Mouse (Mus musculus) kidney, adult 8-10 months (tissue): ENCODE measurements around the gene Son.

ENCODE experiments used
- DNase-seq, 2 experiments: peaks; one replicate each; pipeline ENCODE4 v3.0.0; 2022

Son gene

GRCm38 (mm10) chr16:91647461-91648219, at the start of gene Son:
Gene Son, plus strand, starts transcription at chr16:91647506.
- DNase-seq = peak; percentile 96 to 97

- DNase-seq = peak; percentile 99
These were observed 49.7 kb upstream of the Son start, which contains the start of gene Tmem50b for GRCm38 (mm10) chr16:91597672-91598010. Gene Tmem50b, minus strand, starts transcription at chr16:91597800.

DNA sequence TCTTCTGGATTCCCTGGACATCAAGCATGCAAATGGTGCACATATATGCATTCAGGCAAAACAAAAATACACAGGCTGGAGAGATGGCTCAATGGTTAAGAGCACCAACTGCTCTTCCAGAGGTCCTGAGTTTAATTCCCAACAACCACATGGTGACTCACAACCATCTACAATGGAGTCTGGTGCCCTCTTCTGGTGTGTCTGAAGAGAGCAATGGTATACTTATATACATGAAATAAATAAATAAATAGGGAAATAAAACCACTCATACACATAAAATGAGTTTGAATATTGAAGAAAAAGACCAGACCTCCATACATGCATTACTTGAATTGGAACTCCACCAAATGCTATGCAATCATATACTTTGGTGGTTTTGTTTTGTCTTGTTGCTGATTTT, 48.1 kb upstream of the Son start:
- no peak for DNase-seq

DNA sequence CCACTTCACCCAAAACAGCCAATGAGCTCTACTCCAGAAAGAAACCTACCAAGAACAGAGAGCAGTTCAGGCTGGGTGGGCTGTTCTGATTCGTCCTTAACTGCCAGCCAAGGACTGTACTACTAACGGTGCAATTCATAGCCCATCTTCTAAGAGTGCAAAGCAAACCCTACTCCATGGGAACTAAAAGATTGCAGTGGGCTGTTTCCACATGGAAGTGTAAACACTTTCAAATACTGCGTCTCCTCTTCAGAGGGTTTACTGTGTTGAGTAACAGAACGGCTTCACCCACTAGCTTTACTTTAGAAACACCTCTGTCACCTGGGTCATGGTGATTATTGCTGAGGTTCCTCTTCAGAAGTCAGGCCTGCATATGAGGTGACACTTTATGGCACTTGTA, 46.2 kb upstream of the Son start:
- DNase-seq = no peak

DNA sequence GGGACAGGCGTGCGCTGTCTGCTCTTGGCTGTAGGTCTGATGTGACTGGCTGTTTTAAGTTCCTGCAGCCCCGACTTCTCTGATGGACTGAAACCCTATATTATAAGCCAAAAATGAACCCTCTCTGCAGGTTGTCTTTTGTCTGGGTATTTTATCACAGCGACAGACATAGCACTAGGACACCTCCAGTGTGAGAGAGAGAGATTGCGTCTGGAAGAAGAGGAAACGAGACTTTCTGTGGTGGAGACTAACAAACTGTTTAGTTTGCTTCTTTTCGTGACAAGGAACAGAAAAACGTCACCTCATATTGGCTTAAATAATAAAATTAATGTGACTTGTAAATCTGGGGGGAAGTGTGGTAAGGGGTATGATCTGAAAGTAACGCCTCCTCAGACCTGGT, 45.6 kb upstream of the Son start:
- no peak for DNase-seq

DNA sequence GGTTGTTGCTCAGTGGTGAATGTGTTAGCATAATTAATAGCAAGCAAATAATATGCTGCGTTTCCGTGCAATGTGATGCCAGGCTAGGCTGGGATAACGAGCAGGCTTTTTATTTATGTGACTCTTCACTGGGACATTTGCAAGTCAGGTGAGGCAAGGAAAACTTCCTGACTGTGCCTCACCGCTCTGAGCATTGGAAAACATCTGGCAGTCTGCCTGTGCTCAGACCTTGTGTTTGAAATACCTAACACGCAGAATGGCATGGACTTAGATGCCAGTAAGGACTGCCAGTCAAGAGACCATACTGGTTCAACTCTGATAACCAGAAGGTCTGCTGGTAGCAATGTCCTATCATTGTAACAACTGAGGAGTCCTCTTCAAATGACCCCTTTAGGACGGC, 42.1 kb upstream of the Son start:
- DNase-seq = peak; percentile 48 to 61

GRCm38 (mm10) chr16:91606958-91607357, 40.3 kb upstream of the Son start:
- DNase-seq = no peak

DNA sequence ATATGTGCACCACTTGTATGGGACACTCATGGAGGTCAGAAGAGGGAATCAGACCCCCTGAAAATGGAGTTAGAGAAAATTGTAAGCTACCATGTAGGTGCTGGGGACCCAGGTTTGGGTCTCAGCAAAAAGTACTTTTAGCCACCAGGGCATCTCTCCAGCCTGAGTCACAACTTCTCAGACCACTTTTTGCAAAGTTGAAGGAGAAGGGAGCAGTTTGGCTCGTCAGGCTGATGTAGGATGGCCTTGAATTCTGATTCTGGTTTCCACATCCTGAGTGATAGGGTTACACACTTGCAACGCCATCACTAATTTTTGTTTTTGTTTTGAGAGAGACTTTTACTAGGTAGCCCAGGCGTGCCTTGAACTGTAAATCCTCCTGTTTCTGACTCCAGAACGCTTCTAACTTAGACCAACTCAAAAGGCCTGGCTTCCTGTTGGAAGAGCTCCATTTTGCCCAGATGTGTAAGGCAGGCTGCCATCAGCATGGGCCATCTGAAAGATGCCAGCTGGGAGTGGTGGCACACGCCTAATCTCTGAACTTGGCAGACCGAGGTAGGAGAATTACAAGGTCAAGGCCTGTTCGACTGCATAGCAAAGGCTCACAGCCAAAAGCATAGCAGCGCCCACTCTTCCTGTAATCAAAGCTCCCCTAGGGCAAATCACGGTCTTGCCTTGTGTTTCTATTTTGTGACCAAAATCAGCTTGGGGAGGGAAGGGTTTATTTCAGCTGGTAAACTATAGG, 37.6 kb upstream of the Son start:
- DNase-seq = peak; percentile 37 to 59

DNA sequence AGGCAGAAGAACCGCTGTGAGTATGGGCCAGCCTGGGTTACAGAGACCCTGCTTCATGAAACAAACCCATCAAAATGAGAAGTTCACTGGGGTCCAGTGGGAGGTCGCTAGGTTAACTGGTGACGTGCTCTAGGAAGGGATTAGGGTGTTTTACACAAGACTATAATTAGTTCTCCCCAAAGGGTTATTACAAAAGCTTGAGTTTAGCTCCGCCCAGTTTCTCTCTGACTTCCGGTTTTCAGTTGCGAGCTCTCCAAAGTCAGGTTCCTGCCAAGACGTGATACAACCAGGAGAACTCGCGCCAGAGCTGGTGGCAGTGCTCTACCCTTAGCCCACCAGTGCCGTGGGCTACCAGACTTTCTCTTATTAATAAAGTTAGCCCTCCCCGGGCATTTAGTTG, 36.1 kb upstream of the Son start:
- DNase-seq = no peak

DNA sequence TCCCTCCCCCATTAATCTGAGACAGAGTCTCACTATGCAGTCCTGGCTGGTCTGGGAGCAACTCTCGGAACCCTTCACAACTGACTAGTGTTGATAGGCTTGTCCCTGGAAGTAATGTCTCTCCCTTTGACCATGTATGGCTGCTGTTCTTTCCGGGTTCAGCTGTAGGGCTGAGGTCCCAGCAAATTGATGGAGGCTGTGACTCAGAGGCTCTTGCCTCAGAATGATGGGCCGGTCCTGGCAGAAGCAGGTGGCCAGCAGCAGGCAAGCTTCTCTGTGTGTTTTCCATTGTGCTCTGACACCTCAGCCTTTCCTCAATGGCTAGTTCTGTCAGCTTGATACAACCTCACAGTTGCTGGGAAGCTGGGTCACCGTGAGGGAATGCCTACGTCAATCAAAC, 34.8 kb upstream of the Son start:
- no peak for DNase-seq

DNA sequence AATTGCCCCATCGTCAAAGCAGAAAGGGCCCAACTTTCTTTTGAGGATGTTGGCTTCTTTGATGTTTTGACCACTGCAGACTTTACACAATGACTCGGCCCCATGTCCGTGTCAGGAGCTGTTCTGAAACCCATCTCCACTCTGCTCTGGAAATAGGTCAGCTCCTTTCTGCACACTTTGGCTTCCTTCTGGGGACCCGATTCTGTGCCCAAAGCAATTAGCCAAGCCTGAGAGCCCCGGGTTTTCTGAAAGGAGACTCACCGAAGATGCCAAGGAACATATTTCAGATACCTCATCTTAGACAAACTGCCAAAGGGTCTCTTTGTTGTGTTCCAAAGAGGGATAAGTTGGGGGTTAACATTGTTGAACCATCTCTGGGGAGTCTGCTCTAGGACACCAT, 32.8 kb upstream of the Son start:
- DNase-seq = no peak

DNA sequence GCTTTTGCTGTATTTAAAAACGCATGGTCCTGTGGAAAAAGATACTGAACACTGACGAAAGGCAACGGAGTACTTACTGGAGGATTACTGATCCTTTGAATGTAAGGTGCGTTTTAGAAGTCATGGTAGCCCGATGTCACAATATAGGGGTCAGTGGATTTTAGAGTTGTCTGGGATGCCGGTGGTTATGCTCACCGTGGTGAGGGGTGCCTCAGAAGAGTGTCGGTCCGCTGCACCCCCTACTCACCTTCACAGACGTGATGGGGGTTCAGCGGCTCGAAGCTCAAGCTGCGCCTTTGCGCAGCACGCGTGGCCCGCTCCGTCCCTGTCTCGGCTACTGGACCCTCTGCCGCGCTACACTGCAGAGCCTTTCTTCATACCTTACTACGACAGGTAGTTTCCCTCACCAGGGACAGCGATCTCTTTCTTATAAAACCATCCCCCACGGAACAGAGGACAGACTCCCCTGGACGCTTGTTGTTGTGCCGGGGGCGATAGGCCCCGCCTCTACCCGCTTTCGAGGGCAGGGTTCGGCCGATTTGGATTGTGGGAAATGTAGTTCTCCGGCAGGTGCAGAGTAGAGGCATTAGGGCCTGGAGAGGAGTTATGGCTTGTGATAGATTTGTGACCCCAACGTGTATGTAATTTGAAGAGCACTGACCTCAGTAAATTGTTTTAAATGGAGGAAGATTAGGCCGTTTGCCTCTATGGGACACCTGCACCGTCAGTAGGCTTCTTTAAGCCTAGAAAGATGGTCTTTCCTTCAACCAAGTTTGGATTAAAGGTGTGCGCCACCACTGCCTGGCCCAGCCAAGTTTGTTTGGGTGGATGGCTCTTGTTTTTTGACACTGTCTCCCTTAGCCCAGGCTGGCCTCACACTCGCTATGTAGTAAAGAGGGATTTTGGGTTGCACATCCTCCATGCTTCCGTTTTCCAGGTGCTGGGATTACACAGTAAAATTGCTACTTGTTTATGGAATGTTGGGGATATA, 28.5 kb upstream of the Son start, which contains the start of gene Dnajc28:
Gene Dnajc28 (minus strand): TSS at position 516 of the 991 bp plus-strand sequence.
- DNase-seq = peak; percentile 84 to 88

DNA sequence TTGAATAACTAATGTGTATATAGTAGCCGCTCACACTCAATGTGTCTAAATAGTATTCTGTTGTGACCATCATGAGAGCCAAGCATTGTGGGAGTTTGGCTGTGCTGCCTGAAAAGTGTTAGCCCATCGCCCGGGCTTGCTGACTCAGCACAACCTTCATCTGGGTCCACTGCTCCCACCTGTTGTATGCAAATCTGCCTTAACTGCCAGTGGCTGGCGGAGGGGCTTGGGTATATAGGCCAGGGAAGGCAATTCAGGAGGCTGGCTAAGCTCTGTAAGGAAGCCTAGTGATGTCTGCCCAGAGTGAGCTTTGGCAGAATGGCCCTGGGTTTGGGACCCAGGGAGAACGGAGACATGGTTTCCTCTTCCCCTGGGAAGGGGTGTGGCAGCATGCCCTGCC, 27.1 kb upstream of the Son start:
- no peak for DNase-seq

GRCm38 (mm10) chr16:91620991-91621390, 26.3 kb upstream of the Son start:
- DNase-seq = no peak

GRCm38 (mm10) chr16:91623074-91623473, 24.2 kb upstream of the Son start:
- DNase-seq = no peak

DNA sequence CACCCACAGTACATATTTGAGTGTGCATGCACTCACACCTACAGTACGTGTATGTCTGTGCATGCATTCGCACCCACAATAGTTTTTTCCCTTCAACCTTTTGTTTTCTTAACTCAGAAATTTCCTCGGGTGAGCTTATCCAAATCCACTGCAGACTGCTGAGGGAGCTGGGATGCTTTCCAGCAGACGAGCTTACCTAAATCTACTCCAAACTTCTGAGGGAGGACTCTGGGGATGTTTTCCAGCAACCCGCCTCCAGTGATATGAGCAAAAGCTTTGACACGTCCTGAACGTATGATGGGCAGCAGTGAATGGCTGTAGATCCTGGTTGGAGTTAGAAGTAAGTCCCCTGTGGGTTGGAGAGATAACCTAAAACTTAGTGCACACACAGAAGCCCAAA, 19.5 kb upstream of the Son start:
- no peak for DNase-seq

GRCm38 (mm10) chr16:91628673-91629072, 18.6 kb upstream of the Son start:
- no peak for DNase-seq

DNA sequence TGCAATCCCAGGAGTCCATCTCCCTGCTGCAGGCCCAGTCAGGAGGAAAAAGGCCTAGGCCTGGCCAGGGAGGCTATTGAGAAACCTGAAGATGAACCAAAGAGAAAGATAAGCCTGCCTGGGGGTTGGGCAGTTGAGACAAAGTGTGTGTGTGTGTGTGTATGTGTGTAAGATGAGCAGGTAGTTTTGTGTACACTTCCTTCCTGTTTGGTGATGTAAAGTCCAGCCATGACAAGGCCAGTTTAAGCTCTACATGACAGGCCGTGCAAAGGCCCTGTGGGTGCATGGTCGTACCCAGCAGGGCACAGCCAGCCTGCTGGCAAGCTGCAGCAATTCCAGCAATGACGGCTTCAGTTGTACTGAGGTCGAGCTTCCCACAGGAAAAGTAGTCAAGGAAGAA, 17.6 kb upstream of the Son start:
- no peak for DNase-seq

- DNase-seq = no peak
These were observed 16.7 kb upstream of the Son start for GRCm38 (mm10) chr16:91630584-91630983.

- no peak for DNase-seq
These were observed 14.9 kb upstream of the Son start for GRCm38 (mm10) chr16:91632439-91632838.

- no peak for DNase-seq
These were observed 14.4 kb upstream of the Son start for GRCm38 (mm10) chr16:91632940-91633339.

DNA sequence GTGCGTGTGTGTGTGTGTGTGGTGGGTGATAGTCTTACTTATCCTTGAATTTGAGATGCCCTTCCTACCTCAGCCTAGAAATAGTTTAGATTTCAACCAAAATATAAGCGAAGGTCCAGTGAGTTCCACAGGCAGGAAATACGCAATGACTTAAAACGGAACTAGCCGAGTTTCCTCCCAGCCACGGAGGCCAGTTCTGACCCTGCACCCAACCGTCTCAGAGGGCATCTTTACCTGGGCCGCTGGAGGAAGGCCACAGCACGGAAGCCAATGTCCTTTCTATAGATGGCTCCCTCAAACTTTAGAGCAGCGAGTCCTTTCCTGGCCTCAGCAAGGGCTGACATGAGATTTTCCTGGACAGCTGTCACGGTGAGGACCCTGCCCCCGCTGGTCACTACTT, 13.7 kb upstream of the Son start:
- no peak for DNase-seq

GRCm38 (mm10) chr16:91639161-91639560, 8.1 kb upstream of the Son start:
- no peak for DNase-seq
